Mouse (Mus musculus) liver, embryonic 14.5 days (tissue): ENCODE measurements around the gene Cdrt4.

ENCODE experiments used
- CTCF ChIP-seq: IDR thresholded peaks from 2 replicates; pipeline ENCODE4 v1.5.1; 2016; ENCODE audit warnings: antibody characterized with exemption, low read depth, control low read depth
- EP300 ChIP-seq: IDR thresholded peaks from 2 replicates; pipeline ENCODE4 v1.6.1; 2016; ENCODE audit warnings: antibody characterized with exemption, low read depth

DNA sequence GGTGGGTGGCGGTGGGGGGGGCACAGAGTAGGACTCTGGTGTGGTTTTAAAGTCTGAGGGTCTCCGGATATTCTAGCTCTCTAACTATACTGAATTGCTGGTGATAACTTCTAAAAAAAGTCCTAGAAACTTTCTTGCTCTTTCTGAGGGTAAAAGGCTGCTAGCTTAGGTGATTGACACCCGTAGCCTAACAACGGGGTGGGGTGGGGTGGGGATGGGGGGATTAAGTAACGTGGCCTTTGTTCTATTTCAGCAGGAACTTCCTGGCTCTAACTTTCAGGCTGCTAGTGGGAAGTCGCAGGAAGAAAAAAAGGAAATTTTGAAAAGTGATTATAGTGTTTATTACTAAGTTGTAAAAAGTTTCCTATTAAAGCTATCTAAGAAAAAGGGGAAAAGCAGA is 4.8 kb downstream of the Cdrt4 start:
- TF ChIP-seq EP300 = no peak
- TF ChIP-seq CTCF = no peak
